Mouse (Mus musculus) olfactory bulb, adult 2 months (tissue): Measurements from ENCODE around the gene Slc4a5. TPM values are rescaled to one million over a fixed set of nuclear protein-coding genes. Genes with fewer than 3 reads are reported as not detected.
A peak's percentile ranks its signal among the peaks of the same experiment; 100 is the strongest.

Experiments used
- H3K27ac ChIP-seq: fragments of 200-500 bp; 2 replicates; pipeline ENCODE4 v1.5.1; 2012; ENCODE audit warnings: low read depth, low read length; ENCODE audit not compliant: insufficient read depth
- H3K4me1 ChIP-seq: fragments of 200-500 bp; 2 replicates; pipeline ENCODE4 v1.6.1; 2012; ENCODE audit warnings: low read length; ENCODE audit not compliant: control insufficient read depth, insufficient read depth
- H3K4me3 ChIP-seq: fragments of 200-500 bp; 2 replicates; pipeline ENCODE4 v1.5.1; 2012; ENCODE audit warnings: mild to moderate bottlenecking, low read depth, low read length, moderate library complexity; ENCODE audit not compliant: insufficient read depth
- CTCF ChIP-seq: fragments of 200-500 bp; IDR thresholded peaks from 2 replicates; pipeline ENCODE4 v1.5.1; 2012; ENCODE audit warnings: low read depth, mild to moderate bottlenecking, low read length, moderate library complexity; ENCODE audit not compliant: insufficient read depth
- POLR2A ChIP-seq: fragments of 200-500 bp; IDR thresholded peaks from 2 replicates; pipeline ENCODE4 v1.6.1; 2012; ENCODE audit warnings: mild to moderate bottlenecking, low read depth, low read length, moderate library complexity; ENCODE audit not compliant: insufficient read depth
- WGBS: fragments of 180-500 bp; shearing (Covaris S2); methylation state at CpG from one replicate; pipeline ENCODE4 v1.1.7; 2018; 5-methylcytosine and 5-hydroxymethylcytosine counted together
- polyA plus RNA-seq: library from polyadenylated mRNA; stranded (reverse); fragments of >200 nt; gene quantifications from 2 replicates; pipeline ENCODE4 v1.2.4, GENCODE M21; 2012; ENCODE audit warnings: low replicate concordance; ENCODE audit not compliant: missing spikeins, insufficient read depth, insufficient read length

Gene Slc4a5
- polyA plus RNA-seq, 1 experiment, result not detected

GRCm38 (mm10) chr6:83309017-83309416 lies 89.4 kb downstream of the Slc4a5 start:
- TF ChIP-seq POLR2A (no peak), CTCF (no peak)
- H3K27ac ChIP-seq, result no peak overlapping the region
- 91% methylated on average over 7 of the region's 7 CpGs for WGBS
- no peaks in the 10 kb centered on the region for H3K4me1 ChIP-seq
- no peak overlapping the region for H3K4me3 ChIP-seq

DNA sequence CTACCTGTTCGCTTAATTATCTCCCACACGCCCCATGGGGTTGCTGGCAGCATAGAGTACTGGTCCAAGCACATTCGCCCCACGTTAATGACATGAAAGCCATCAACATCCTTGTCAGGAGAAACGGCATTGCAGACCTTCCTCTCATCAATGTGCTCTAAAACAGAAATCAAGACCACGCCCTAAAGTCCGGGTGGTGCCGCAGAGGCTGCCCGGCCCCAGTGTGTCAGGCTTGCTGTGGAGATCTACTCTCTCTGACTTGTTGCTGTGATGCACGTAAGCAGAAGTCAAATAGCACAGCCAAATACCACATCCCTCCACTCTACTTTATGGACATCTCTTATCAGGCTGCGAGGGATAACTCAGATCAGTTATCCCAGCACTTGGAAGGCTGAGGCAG lies 91.6 kb downstream of the Slc4a5 start:
- 94% methylated on average over 11 of the region's 11 CpGs for WGBS
- H3K27ac ChIP-seq, result no peak overlapping the region
- TF ChIP-seq POLR2A (no peak), CTCF (no peak)
- H3K4me3 ChIP-seq, result no peak overlapping the region
- H3K4me1 ChIP-seq, result peaks cover 2% of the 10 kb centered on the region; the same call in 1 of the 2 replicates

- WGBS, result 96% methylated on average over 7 of the region's 7 CpGs
Observed at GRCm38 (mm10) chr6:83312021-83312420, 92.4 kb downstream of the Slc4a5 start.

DNA sequence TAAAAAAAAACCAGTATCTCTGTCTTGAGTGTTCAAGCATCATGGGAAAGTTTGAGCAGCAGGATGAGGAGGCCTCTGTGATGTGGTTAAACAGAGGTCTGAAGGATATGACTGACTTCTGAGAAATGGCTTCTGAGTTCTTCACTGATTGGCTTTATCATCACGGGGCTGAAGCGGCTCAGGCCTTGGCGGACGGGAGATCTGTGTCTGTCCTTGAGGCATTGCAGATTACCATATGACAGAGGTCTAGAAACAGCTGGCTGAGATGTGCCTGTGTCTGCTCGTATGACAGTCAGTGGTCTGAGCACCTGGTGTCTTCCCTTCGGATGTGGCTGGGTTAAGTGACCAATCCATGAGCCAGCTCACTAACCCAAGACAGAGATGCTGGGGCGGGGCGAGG lies 92.9 kb downstream of the Slc4a5 start:
- H3K4me1 ChIP-seq, result peaks cover 6% of the 10 kb centered on the region
- 92% methylated on average over 8 of the region's 8 CpGs for WGBS
- no peak overlapping the region for H3K27ac ChIP-seq
- TF ChIP-seq CTCF (no peak), POLR2A (no peak)
- H3K4me3 ChIP-seq, result no peak overlapping the region

More at GRCm38 (mm10) chr6:83312021-83312420, 92.4 kb downstream of the Slc4a5 start:
- no peak overlapping the region for H3K4me3 ChIP-seq
- TF ChIP-seq POLR2A (no peak), CTCF (no peak)
- no peak overlapping the region for H3K27ac ChIP-seq
- peaks cover 6% of the 10 kb centered on the region for H3K4me1 ChIP-seq

DNA sequence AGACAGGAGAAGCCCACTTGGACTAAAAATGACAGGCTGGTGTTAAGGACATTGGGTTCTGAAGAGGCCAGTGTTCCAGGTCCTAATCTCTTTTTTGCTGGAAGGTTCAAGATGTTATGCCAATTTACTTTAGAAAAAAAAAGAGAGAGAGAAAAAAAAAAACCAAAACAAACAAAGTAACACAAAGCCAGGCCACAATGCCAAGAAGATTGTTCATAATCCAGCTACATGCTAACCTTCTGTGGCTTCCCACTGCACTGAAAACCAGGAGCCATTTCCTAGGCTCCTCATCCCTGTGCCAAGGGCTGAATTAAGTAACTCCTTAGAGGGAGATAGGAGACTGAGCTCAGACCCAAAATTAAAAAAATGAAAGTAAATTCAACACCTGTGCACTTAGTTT lies 95.7 kb downstream of the Slc4a5 start:
- TF ChIP-seq POLR2A, result no peak
- TF ChIP-seq CTCF, result no peak
- H3K27ac ChIP-seq, result no peak overlapping the region
- H3K4me3 ChIP-seq, result no peak overlapping the region
- H3K4me1 ChIP-seq, result peaks cover 6% of the 10 kb centered on the region

GRCm38 (mm10) chr6:83316022-83316421 lies 96.4 kb downstream of the Slc4a5 start:
- H3K4me3 ChIP-seq, result peak overlapping the region; percentile 23; the same call in 1 of the 2 replicates
- no peak for TF ChIP-seq CTCF
- TF ChIP-seq POLR2A, result no peak
- 5% methylated on average over 10 of the region's 10 CpGs for WGBS
- no peak overlapping the region for H3K27ac ChIP-seq
- H3K4me1 ChIP-seq, result peaks cover 6% of the 10 kb centered on the region

DNA sequence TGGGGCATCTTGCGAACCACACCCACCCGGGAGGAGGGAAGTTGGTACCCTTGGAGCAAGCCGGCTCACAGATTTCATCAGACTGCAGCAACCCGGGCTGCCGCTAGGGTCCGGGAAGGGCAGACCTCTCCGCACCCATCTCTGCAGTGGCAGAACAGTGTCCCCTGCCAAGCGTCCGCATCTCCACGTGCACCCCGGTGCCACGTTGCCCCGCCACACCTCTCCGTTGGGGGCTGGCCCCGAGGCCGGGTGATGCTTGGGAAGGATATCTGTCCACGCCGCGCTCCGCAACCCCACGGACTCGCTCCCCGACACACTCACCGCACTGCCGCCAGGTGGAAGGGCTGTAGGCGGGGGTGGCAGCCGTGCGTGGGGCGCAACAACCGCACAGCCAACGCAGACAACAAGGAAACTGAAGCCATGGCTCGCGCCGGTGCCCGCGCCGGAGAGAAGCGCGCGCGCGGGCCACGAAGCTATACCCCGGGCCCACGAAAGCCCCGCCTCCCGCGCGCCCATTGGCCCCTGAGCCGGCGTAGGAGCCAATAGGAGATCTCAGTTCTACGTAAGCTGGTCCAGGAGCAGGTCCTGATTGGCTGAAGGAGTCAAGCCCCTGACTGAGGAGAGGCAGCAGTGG lies 97.6 kb downstream of the Slc4a5 start:
- Histone ChIP-seq H3K4me1 (peaks cover 6% of the 10 kb centered on the region), H3K4me3 (peak overlapping the region; percentile 83), H3K27ac (peak overlapping the region; percentile 35; the same call in 1 of the 2 replicates)
- TF ChIP-seq CTCF, result peak; percentile 93
- peak; percentile 46; the same call in 1 of the 2 replicates for TF ChIP-seq POLR2A
- under 1% methylated on average over 52 of the region's 52 CpGs for WGBS

- Histone ChIP-seq H3K4me1 (peaks cover under 1% of the 10 kb centered on the region), H3K4me3 (no peak overlapping the region), H3K27ac (no peak overlapping the region)
- WGBS, result 35% methylated on average over 1 of the region's 1 CpGs
- TF ChIP-seq CTCF (no peak), POLR2A (no peak)
Observed at GRCm38 (mm10) chr6:83321927-83322326, 102.3 kb downstream of the Slc4a5 start.

DNA sequence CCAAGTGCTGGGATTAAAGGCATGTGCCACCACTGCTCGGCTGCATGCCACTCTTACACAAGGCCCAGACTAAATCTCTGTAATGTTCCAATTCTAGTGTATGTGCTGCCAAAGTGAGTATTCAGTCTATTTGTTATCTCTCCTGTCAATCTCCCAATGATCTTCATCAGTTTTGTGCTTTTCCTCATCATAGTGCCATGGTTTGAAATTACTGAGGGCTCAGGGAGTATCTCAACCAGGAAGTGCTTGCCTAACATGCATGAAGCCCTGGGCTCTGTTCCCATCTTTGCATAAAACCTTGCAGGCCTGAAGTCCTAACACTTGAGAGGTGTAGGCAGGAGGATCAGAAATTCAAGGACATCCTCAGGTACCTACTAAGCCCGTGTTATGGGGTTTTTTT lies 103.2 kb downstream of the Slc4a5 start:
- no peak for TF ChIP-seq CTCF
- no peak for TF ChIP-seq POLR2A
- 61% methylated on average over 2 of the region's 2 CpGs for WGBS
- Histone ChIP-seq H3K27ac (no peak overlapping the region), H3K4me3 (no peak overlapping the region), H3K4me1 (no peaks in the 10 kb centered on the region)
